Mouse (Mus musculus) midbrain, embryonic 14.5 days (tissue): ENCODE data around the gene Gli3. TPM values are rescaled to one million over a fixed set of nuclear protein-coding genes. Genes with fewer than 3 reads are reported as not detected.

Source experiments
- ATAC-seq: fragments of 200-750 bp; cut with Nextera tagmentation; 2 replicates; pipeline ENCODE4 v1.8.0; 2017; ENCODE audit warnings: moderate number of reproducible peaks, moderate library complexity; ENCODE audit not compliant: low FRiP score, low TSS enrichment
- DNase-seq: peaks from one replicate; pipeline ENCODE4 v3.0.0-alpha.2; 2015
- H3K27ac ChIP-seq: fragments of 300-500 bp; sonication (generic); replicated peaks from 2 replicates; pipeline ENCODE4 v1.5.1; 2014; ENCODE audit warnings: mild to moderate bottlenecking, low read depth, low read length, moderate library complexity
- H3K27me3 ChIP-seq: fragments of 300-500 bp; sonication (generic); 2 replicates; pipeline ENCODE4 v1.6.1; 2014; ENCODE audit warnings: low read length, control low read depth, mixed read lengths; ENCODE audit not compliant: control insufficient read depth, insufficient read depth
- H3K36me3 ChIP-seq: fragments of 300-500 bp; sonication (generic); 2 replicates; pipeline ENCODE4 v1.6.1; 2014; ENCODE audit warnings: low read length, control low read depth; ENCODE audit not compliant: control insufficient read depth, insufficient read depth
- H3K4me1 ChIP-seq: fragments of 300-500 bp; sonication (generic); 2 replicates; pipeline ENCODE4 v1.6.1; 2014; ENCODE audit warnings: mild to moderate bottlenecking, antibody characterized with exemption, low read length, control low read depth; ENCODE audit not compliant: control insufficient read depth, insufficient read depth
- H3K4me2 ChIP-seq: fragments of 300-500 bp; sonication (generic); 2 replicates; pipeline ENCODE4 v1.6.1; 2014; ENCODE audit warnings: mild to moderate bottlenecking, low read length, moderate library complexity
- H3K4me3 ChIP-seq: fragments of 300-500 bp; sonication (generic); replicated peaks from 2 replicates; pipeline ENCODE4 v1.5.1; 2014; ENCODE audit warnings: low read depth, low read length
- H3K9ac ChIP-seq: fragments of 300-500 bp; sonication (generic); replicated peaks from 2 replicates; pipeline ENCODE4 v1.6.1; 2014; ENCODE audit warnings: mild to moderate bottlenecking, low read length, moderate library complexity
- H3K9me3 ChIP-seq: fragments of 300-500 bp; sonication (generic); 2 replicates; pipeline ENCODE4 v1.6.1; 2016; ENCODE audit warnings: low read length, control low read depth, mixed read lengths; ENCODE audit not compliant: control insufficient read depth
- WGBS: fragments of 180-500 bp; shearing (Covaris S2); extraction: QIAGEN DNeasy Blood & Tissue Kit; methylation state at CpG from one replicate; pipeline ENCODE4 v1.1.7; 2014; 5-methylcytosine and 5-hydroxymethylcytosine counted together
- polyA plus RNA-seq: library from polyadenylated mRNA; unstranded; fragments of >200 nt; fragmentation: Nextera tagmentation; extraction: Ambion mirVana; gene quantifications from 2 replicates; pipeline ENCODE4 v1.2.1, GENCODE M21; 2014

The Gli3 gene
- polyA plus RNA-seq, 1 experiment from 2014 or later, result 14.1 TPM

GRCm38 (mm10) chr13:15688826-15689501 is 225.9 kb downstream of the Gli3 start:
- Histone ChIP-seq H3K36me3 (no peaks in the 10 kb centered on the region), H3K4me1 (no peaks in the 10 kb centered on the region), H3K4me3 (no peak overlapping the region), H3K27ac (no peak overlapping the region), H3K9me3 (no peaks in the 10 kb centered on the region), H3K4me2 (no peak overlapping the region), H3K9ac (no peak overlapping the region), H3K27me3 (no peaks in the 10 kb centered on the region)
- no peak for ATAC-seq
- WGBS, result 90% methylated on average over 5 of the region's 5 CpGs
- no peak for DNase-seq

- no peak for ATAC-seq
- H3K36me3 ChIP-seq, result no peaks in the 10 kb centered on the region
- WGBS, result 51% methylated on average over 5 of the region's 5 CpGs
- no peaks in the 10 kb centered on the region for H3K4me1 ChIP-seq
- H3K4me2 ChIP-seq, result no peak overlapping the region
- no peaks in the 10 kb centered on the region for H3K27me3 ChIP-seq
- H3K27ac ChIP-seq, result no peak overlapping the region
- no peaks in the 10 kb centered on the region for H3K9me3 ChIP-seq
- DNase-seq, result peak; percentile 35
- no peak overlapping the region for H3K9ac ChIP-seq
- no peak overlapping the region for H3K4me3 ChIP-seq
Observed at GRCm38 (mm10) chr13:15691751-15692464, 228.9 kb downstream of the Gli3 start.

GRCm38 (mm10) chr13:15692465-15692809 is 229.4 kb downstream of the Gli3 start:
- H3K27ac ChIP-seq, result no peak overlapping the region
- no peak overlapping the region for H3K4me2 ChIP-seq
- no peaks in the 10 kb centered on the region for H3K9me3 ChIP-seq
- H3K4me1 ChIP-seq, result no peaks in the 10 kb centered on the region
- H3K36me3 ChIP-seq, result no peaks in the 10 kb centered on the region
- no peak overlapping the region for H3K4me3 ChIP-seq
- no peaks in the 10 kb centered on the region for H3K27me3 ChIP-seq
- ATAC-seq (no peak), DNase-seq (no peak)
- H3K9ac ChIP-seq, result no peak overlapping the region

GRCm38 (mm10) chr13:15698284-15698683 is 235.2 kb downstream of the Gli3 start:
- Histone ChIP-seq H3K4me1 (no peaks in the 10 kb centered on the region), H3K9ac (no peak overlapping the region), H3K9me3 (no peaks in the 10 kb centered on the region), H3K4me3 (no peak overlapping the region), H3K27me3 (no peaks in the 10 kb centered on the region), H3K36me3 (no peaks in the 10 kb centered on the region), H3K4me2 (no peak overlapping the region), H3K27ac (no peak overlapping the region)
- ATAC-seq, result no peak
- WGBS, result 94% methylated on average over 4 of the region's 4 CpGs
- no peak for DNase-seq

- 89% methylated on average over 6 of the region's 6 CpGs for WGBS
- Histone ChIP-seq H3K9ac (no peak overlapping the region), H3K27me3 (no peaks in the 10 kb centered on the region), H3K4me2 (no peak overlapping the region), H3K36me3 (no peaks in the 10 kb centered on the region), H3K9me3 (no peaks in the 10 kb centered on the region), H3K4me1 (no peaks in the 10 kb centered on the region), H3K4me3 (no peak overlapping the region), H3K27ac (no peak overlapping the region)
- DNase-seq (no peak), ATAC-seq (no peak)
Observed at GRCm38 (mm10) chr13:15699116-15699515, 236.1 kb downstream of the Gli3 start.

GRCm38 (mm10) chr13:15704669-15705068 is 241.6 kb downstream of the Gli3 start:
- ATAC-seq, result no peak
- 77% methylated on average over 8 of the region's 8 CpGs for WGBS
- no peak overlapping the region for H3K4me3 ChIP-seq
- DNase-seq, result no peak
- no peak overlapping the region for H3K4me2 ChIP-seq
- H3K36me3 ChIP-seq, result no peaks in the 10 kb centered on the region
- peaks cover 11% of the 10 kb centered on the region; the same call in 1 of the 2 replicates for H3K4me1 ChIP-seq
- H3K9ac ChIP-seq, result no peak overlapping the region
- no peak overlapping the region for H3K27ac ChIP-seq
- H3K27me3 ChIP-seq, result no peaks in the 10 kb centered on the region
- H3K9me3 ChIP-seq, result no peaks in the 10 kb centered on the region

- WGBS, result 25% methylated on average over 4 of the region's 4 CpGs
- H3K9ac ChIP-seq, result no peak overlapping the region
- ATAC-seq (no peak), DNase-seq (peak; percentile 21)
- no peaks in the 10 kb centered on the region for H3K27me3 ChIP-seq
- no peak overlapping the region for H3K27ac ChIP-seq
- peaks cover 11% of the 10 kb centered on the region; the same call in 1 of the 2 replicates for H3K4me1 ChIP-seq
- H3K4me2 ChIP-seq, result no peak overlapping the region
- H3K9me3 ChIP-seq, result no peaks in the 10 kb centered on the region
- no peaks in the 10 kb centered on the region for H3K36me3 ChIP-seq
- no peak overlapping the region for H3K4me3 ChIP-seq
Observed at GRCm38 (mm10) chr13:15707481-15707881, 244.4 kb downstream of the Gli3 start.

GRCm38 (mm10) chr13:15713486-15713885 is 250.5 kb downstream of the Gli3 start:
- Histone ChIP-seq H3K36me3 (no peaks in the 10 kb centered on the region), H3K9me3 (no peaks in the 10 kb centered on the region), H3K4me3 (no peak overlapping the region), H3K27me3 (no peaks in the 10 kb centered on the region), H3K4me1 (peaks cover 3% of the 10 kb centered on the region; the same call in 1 of the 2 replicates), H3K9ac (no peak overlapping the region), H3K27ac (no peak overlapping the region), H3K4me2 (no peak overlapping the region)
- ATAC-seq, result no peak
- 67% methylated on average over 7 of the region's 7 CpGs for WGBS
- no peak for DNase-seq

GRCm38 (mm10) chr13:15714331-15714725 is 251.3 kb downstream of the Gli3 start:
- Histone ChIP-seq H3K4me1 (peaks cover 3% of the 10 kb centered on the region; the same call in 1 of the 2 replicates), H3K36me3 (no peaks in the 10 kb centered on the region), H3K4me2 (no peak overlapping the region), H3K27me3 (no peaks in the 10 kb centered on the region), H3K4me3 (no peak overlapping the region), H3K9me3 (no peaks in the 10 kb centered on the region), H3K27ac (no peak overlapping the region), H3K9ac (no peak overlapping the region)
- peak; percentile 33 for DNase-seq
- 9% methylated on average over 4 of the region's 4 CpGs for WGBS
- ATAC-seq, result no peak
